Mouse (Mus musculus): ENCODE results near the gene Fmnl2.

DNA sequence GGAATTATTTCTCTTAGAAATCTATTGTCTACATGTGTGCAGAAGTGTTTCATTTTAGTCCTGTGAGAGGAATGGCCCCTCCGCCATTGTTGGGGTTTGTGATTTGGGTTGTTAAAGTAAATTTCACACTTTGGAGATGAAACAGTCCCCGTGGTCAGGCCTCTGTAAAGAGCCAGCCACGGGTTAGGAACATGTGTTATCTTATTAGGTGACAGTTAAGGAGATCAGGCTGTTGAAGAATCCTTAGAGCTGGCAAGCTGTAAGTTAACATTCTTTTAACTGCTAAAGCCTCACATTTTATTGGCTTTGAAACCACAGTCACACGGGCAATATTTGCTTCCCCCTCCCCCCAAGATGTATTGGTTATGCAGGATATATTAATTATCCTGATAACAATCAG, 131.7 kb downstream of the Fmnl2 start:
- no peak for TF ChIP-seq TAL1 (IDR thresholded peaks at IDR 0.05; ENCODE audit: low read length)
- no peak for TF ChIP-seq GATA1 (IDR thresholded peaks at IDR 0.05; ENCODE audit: low read length)
